Mouse (Mus musculus) CH12.LX (cell line): Measurements from ENCODE around the gene Sparcl1.

Experiments used
- CTCF ChIP-seq, 2 experiments: IDR thresholded peaks in 1 of 2; conservative IDR thresholded peaks in 1 of 2; 2 replicates each; pipeline ENCODE4 v1.5.1; 2011 to 2012; ENCODE audit warnings: low read depth in 2 of 2, low read length in 2 of 2, improper control_type of control experiment in 1 of 2, inconsistent platforms in 1 of 2, mild to moderate bottlenecking in 1 of 2, moderate library complexity in 1 of 2
- EP300 ChIP-seq: IDR thresholded peaks from 2 replicates; pipeline ENCODE4 v1.6.1; 2011; ENCODE audit warnings: low read length, improper control_type of control experiment
- ETS1 ChIP-seq: conservative IDR thresholded peaks from 2 replicates; pipeline ENCODE4 v1.6.1; 2012; ENCODE audit warnings: low read depth, mild to moderate bottlenecking, inconsistent platforms, low read length, improper control_type of control experiment, moderate library complexity
- MEF2A ChIP-seq: IDR thresholded peaks from 2 replicates; pipeline ENCODE4 v1.6.1; 2014; ENCODE audit warnings: low read depth, mild to moderate bottlenecking, inconsistent platforms, low read length, improper control_type of control experiment, borderline replicate concordance
- POLR2A ChIP-seq: IDR thresholded peaks from 2 replicates; pipeline ENCODE4 v1.6.1; 2011; ENCODE audit warnings: low read depth, mild to moderate bottlenecking, improper control_type of control experiment, low read length
- POLR2AphosphoS2 ChIP-seq: IDR thresholded peaks from 2 replicates; pipeline ENCODE4 v1.6.1; 2011; ENCODE audit warnings: low read depth, low read length, improper control_type of control experiment
- ZKSCAN1 ChIP-seq: IDR thresholded peaks from 2 replicates; pipeline ENCODE4 v1.6.1; 2012; ENCODE audit warnings: low read depth, inconsistent platforms, low read length, improper control_type of control experiment, borderline replicate concordance
- ZNF384 ChIP-seq: IDR thresholded peaks from 2 replicates; pipeline ENCODE4 v1.6.1; 2012; ENCODE audit warnings: low read depth, low read length, improper control_type of control experiment, inconsistent platforms

DNA sequence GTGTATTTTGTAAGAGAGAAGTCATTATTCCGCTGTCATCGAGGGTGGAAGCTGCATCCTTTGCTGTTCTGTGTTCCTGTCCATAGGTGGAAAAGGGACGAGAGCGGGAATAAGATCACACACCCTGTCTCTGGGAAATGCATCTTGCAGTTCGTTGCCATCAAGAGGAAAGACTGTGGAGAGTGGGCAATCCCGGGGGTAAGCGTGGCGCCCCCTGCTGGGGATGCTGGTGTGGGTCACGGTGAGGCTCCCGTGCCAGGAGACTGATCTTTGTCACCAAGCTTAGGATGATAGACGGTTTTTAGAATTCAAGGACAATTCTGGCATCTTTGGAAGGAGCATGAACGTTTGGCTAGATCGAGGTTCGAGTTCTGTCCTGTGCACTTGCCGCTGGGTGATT is 55.5 kb downstream of the Sparcl1 start:
- no peak for TF ChIP-seq ZKSCAN1
- no peak for TF ChIP-seq ZNF384
- TF ChIP-seq EP300: no peak
- no peak for TF ChIP-seq POLR2AphosphoS2
- peak; percentile 75 to 76 for TF ChIP-seq CTCF (conservative IDR thresholded peaks at IDR 0.05 in 1 of 2, IDR thresholded peaks at IDR 0.05 in 1 of 2; ENCODE audit: low read depth in 2 of 2, low read length in 2 of 2)
- TF ChIP-seq POLR2A: no peak
- TF ChIP-seq MEF2A: no peak
- TF ChIP-seq ETS1: no peak
